Comparison of ENCODE assay signal across 25 mouse cellular contexts in the genomic region with DNA sequence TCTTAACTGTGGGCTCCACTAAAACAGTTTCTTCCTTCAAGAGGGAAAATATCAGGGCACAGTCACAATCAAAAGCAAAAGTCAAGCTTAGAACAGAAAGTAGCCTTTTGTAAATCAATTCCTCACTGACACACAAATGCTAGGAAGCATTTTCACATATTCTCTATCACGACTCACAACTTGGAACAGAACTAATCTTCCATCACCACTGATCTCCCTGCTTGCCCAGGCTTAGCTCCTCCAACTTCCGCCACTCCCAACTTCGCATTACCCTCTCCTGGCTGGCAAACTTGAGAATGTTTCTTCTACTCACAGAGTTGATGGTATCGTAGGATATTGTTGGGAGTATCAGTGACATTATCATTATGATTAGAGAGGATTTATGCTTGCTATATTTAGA.
"Had no signal": no experiment of that assay in that cellular context is flagged by ENCODE, and none has a peak within 500 bp of the region (broad histone marks: within the 10 kb centered on the region; RNA-seq: fewer than 3 reads in every experiment).

No protein-coding gene starts in this region.

- H3K4me1 ChIP-seq: heart, embryonic 13.5 days; heart, embryonic 15.5 days; hindbrain, embryonic 13.5 days; hindbrain, embryonic 15.5 days; liver, embryonic 12.5 days had no signal

- H3K4me3 ChIP-seq: gastrocnemius, adult 2 months; heart, adult 2 months; heart, embryonic 13.5 days; heart, embryonic 15.5 days; hindbrain, embryonic 13.5 days; hindbrain, embryonic 15.5 days; layer of hippocampus, adult 2 months; left cerebral cortex, adult 2 months; limb, embryonic 12.5 days; liver, embryonic 12.5 days had no signal

- H3K9ac ChIP-seq: heart, embryonic 13.5 days; heart, embryonic 15.5 days; hindbrain, embryonic 13.5 days; hindbrain, embryonic 15.5 days; limb, embryonic 12.5 days; liver, embryonic 12.5 days; liver, embryonic 14.5 days had no signal

- H3K4me2 ChIP-seq: heart, embryonic 11.5 days; heart, embryonic 13.5 days; heart, embryonic 15.5 days; hindbrain, embryonic 13.5 days; hindbrain, embryonic 15.5 days; limb, embryonic 12.5 days; liver, embryonic 12.5 days had no signal

- ATAC-seq: hindbrain, postnatal 0 days; intestine, embryonic 16.5 days; liver, embryonic 12.5 days had no signal

- H3K27me3 ChIP-seq: heart, embryonic 13.5 days; heart, embryonic 15.5 days; hindbrain, embryonic 13.5 days; hindbrain, embryonic 15.5 days; limb, embryonic 12.5 days; liver, embryonic 12.5 days had no signal

- H3K27ac ChIP-seq: gastrocnemius, adult 2 months; heart, adult 2 months; heart, embryonic 13.5 days; heart, embryonic 15.5 days; hindbrain, embryonic 13.5 days; hindbrain, embryonic 15.5 days; hindbrain, postnatal 0 days; layer of hippocampus, adult 2 months; left cerebral cortex, adult 2 months; liver, embryonic 12.5 days; liver, embryonic 14.5 days had no signal

- DNase-seq: gastrocnemius, adult 2 months; gastrocnemius, postnatal 10 days; gastrocnemius, postnatal 25 days; heart, adult 2 months; heart, postnatal 14 days; heart, postnatal 36 days; kidney, adult 11 months; kidney, adult 2 months; kidney, adult 9 months; kidney, postnatal 10 days; kidney, postnatal 25 days; kidney, postnatal 4 days; left cerebral cortex, postnatal 4 days had no signal

- H3K9me3 ChIP-seq: heart, embryonic 13.5 days; heart, embryonic 15.5 days; hindbrain, embryonic 13.5 days; hindbrain, embryonic 15.5 days; limb, embryonic 12.5 days; liver, embryonic 12.5 days had no signal

- H3K36me3 ChIP-seq: heart, embryonic 13.5 days; heart, embryonic 15.5 days; hindbrain, embryonic 13.5 days; hindbrain, embryonic 15.5 days; limb, embryonic 12.5 days; liver, embryonic 12.5 days had no signal
